Mouse (Mus musculus) small intestine, adult 2 months (tissue): Measurements from ENCODE around the gene Fsip1. TPM values are rescaled to one million over a fixed set of nuclear protein-coding genes. Genes with fewer than 3 reads are reported as not detected.
A peak's percentile ranks its signal among the peaks of the same experiment; 100 is the strongest.

Experiments used
- H3K27ac ChIP-seq: fragments of 200-500 bp; 2 replicates; pipeline ENCODE4 v1.5.1; 2012; ENCODE audit warnings: low read depth, low read length, control low read depth, inconsistent platforms; ENCODE audit not compliant: insufficient read depth
- H3K27me3 ChIP-seq: fragments of 200-500 bp; 2 replicates; pipeline ENCODE4 v1.6.1; 2012; ENCODE audit warnings: mild to moderate bottlenecking, moderate library complexity, low read length, inconsistent platforms; ENCODE audit not compliant: control insufficient read depth, insufficient read depth
- H3K36me3 ChIP-seq: fragments of 200-500 bp; 2 replicates; pipeline ENCODE4 v1.6.1; 2012; ENCODE audit warnings: mild to moderate bottlenecking, low read length, control low read depth, inconsistent platforms; ENCODE audit not compliant: control insufficient read depth, insufficient read depth
- H3K4me1 ChIP-seq: fragments of 200-500 bp; 2 replicates; pipeline ENCODE4 v1.6.1; 2012; ENCODE audit warnings: low read length, inconsistent platforms, mixed read lengths; ENCODE audit not compliant: control insufficient read depth, insufficient read depth, insufficient read length
- H3K4me3 ChIP-seq: fragments of 200-500 bp; 2 replicates; pipeline ENCODE4 v1.5.1; 2012; ENCODE audit warnings: low read depth, mild to moderate bottlenecking, control low read depth, inconsistent platforms, low read length, moderate library complexity
- CTCF ChIP-seq: fragments of 200-500 bp; IDR thresholded peaks from 2 replicates; pipeline ENCODE4 v1.5.1; 2012; ENCODE audit warnings: low read depth, mild to moderate bottlenecking, control low read depth, inconsistent platforms, low read length, moderate library complexity, mixed read lengths; ENCODE audit not compliant: insufficient replicate concordance, insufficient read length; ENCODE audit errors: extremely low read depth
- POLR2A ChIP-seq: fragments of 200-500 bp; IDR thresholded peaks from 2 replicates; pipeline ENCODE4 v1.6.1; 2012; ENCODE audit warnings: low read depth, mild to moderate bottlenecking, control low read depth, inconsistent platforms, low read length, moderate library complexity
- WGBS: fragments of 180-500 bp; shearing (Covaris S2); methylation state at CpG from one replicate; pipeline ENCODE4 v1.1.7; 2018; 5-methylcytosine and 5-hydroxymethylcytosine counted together
- polyA plus RNA-seq: library from polyadenylated mRNA; depleted of rRNA; stranded (reverse); fragments of >200 nt; gene quantifications from 2 replicates; pipeline ENCODE4 v1.2.3, GENCODE M21; 2012

The Fsip1 gene
- polyA plus RNA-seq, 1 experiment: 0.05 TPM

DNA sequence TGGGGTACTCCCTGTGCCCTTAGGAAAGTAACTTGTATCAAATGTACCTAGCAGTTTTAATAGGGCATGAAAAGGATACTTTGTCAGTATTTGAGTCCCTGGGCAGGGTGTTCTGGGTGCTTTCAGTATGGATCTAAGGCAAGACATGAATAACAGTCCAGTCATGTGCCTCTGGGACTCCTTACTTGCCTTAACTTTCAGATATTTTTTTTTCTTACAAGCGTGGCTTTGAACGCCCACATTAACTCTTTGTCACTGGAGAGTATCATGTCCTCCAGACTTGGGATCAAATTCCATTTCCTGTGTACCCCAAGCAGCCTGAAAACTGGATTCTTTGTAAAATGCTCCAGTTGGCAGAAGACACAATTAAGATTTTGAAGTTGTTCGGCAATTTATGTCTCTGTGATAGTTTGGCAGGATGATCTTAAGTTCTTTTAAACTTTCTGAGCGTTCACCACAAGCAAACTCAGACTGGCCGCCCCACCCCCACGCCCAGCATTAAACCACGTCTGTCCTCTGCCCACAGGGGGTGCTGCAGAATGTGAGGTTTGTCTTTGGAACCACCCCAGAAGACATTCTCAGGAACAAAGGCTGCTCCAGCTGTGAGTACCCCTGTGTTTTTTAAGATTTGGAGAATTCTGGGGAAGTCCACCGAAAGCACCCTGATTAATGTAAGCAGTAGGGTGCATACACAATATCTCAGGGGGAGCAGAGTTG, 142.8 kb downstream of the Fsip1 start:
- 61% methylated on average over 8 of the region's 8 CpGs for WGBS
- Histone ChIP-seq H3K27ac (no peak overlapping the region), H3K36me3 (peaks cover 11% of the 10 kb centered on the region), H3K27me3 (no peaks in the 10 kb centered on the region), H3K4me3 (peak overlapping the region; percentile 4; the same call in 1 of the 2 replicates), H3K4me1 (peaks cover 11% of the 10 kb centered on the region; the same call in 1 of the 2 replicates)
- TF ChIP-seq POLR2A (no peak), CTCF (0 out of 2 replicates have a peak, but pooled peaks have one; percentile 6)

DNA sequence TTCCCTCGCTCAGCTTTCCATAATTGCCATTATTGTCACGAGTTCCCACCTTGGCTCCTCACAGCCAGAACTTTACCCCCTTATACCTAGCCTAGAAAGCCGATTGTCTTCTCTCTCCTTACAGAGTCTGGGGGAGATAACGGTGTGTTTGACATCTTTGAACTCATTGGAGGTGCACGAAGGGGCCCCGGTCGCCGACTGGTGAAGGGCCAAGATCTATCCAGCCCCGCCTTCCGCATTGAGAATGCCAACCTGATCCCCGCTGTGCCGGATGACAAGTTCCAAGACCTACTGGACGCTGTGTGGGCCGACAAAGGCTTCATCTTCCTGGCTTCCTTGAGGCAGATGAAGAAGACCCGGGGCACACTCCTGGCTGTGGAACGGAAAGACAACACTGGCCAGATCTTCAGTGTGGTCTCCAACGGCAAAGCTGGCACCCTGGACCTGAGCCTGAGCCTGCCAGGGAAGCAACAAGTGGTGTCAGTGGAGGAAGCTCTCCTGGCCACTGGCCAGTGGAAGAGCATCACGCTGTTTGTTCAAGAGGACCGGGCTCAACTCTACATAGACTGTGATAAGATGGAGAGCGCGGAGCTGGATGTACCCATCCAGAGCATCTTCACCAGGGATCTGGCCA, 143.8 kb downstream of the Fsip1 start:
- Histone ChIP-seq H3K4me1 (peaks cover 11% of the 10 kb centered on the region; the same call in 1 of the 2 replicates), H3K27me3 (no peaks in the 10 kb centered on the region), H3K27ac (no peak overlapping the region), H3K4me3 (peak overlapping the region; percentile 60), H3K36me3 (peaks cover 6% of the 10 kb centered on the region; the same call in 1 of the 2 replicates)
- WGBS: 25% methylated on average over 21 of the region's 21 CpGs
- TF ChIP-seq CTCF (no peak), POLR2A (no peak)

DNA sequence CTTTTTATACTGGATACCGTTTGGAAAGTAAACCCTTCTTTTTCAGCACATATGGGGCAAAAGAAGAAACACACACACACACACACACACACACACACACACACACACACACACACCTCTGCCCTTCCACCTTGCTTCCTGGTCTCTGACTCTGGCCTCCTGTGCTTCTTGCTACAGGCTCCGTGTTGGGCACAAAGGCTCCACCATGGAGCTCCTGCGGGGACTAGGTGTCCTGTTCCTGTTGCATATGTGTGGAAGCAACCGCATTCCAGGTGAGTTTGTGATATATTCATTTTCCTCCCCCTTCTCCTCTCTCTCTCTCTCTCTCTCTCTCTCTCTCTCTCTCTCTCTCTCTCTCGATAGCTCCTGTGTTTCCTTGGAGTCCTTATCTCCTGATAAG, 144.3 kb downstream of the Fsip1 start:
- Histone ChIP-seq H3K4me3 (peak overlapping the region; percentile 60), H3K27ac (no peak overlapping the region), H3K4me1 (peaks cover 10% of the 10 kb centered on the region; the same call in 1 of the 2 replicates), H3K36me3 (peaks cover 3% of the 10 kb centered on the region; the same call in 1 of the 2 replicates), H3K27me3 (no peaks in the 10 kb centered on the region)
- WGBS: 4% methylated on average over 5 of the region's 5 CpGs
- TF ChIP-seq CTCF (no peak), POLR2A (no peak)

DNA sequence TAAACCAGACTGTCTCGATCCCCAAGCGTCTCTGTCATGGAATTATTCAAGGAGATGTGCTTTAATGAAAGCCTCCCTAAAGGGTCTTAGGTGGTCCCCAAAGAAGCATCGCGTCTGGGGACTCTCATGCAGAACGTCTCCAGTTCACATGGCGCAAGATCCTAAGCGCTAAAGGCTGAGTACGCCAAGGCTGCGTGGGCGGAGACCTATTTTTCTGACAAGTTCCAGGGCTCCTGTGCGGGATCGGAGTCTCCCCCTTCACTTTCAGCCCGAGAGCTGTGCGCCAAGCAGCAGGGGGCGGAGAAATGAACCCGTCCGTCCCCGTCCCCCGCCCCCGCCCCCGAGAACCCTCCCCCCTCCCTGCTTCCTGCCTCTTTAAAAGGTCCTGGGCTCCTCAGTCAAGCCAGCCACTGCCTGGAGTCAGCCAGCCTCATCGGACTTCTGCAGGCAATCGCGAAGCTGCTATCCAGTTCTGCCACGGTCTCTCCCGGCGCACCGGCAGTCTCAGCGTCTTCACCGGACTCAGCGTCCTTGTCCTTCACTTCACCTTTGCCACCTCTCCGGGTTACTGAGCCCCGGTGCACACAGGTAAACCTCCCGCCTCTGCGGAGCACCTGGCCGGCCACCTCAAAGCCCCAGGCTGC, 145.2 kb downstream of the Fsip1 start, which contains the start of gene Thbs1:
TSS of gene Thbs1 (plus strand) at position 389 of the 644 bp plus-strand sequence.
- TF ChIP-seq POLR2A: peak; percentile 93
- no peak for TF ChIP-seq CTCF
- H3K4me3 ChIP-seq: peak within 1 kb of the TSS; percentile 80
- H3K4me1 ChIP-seq: peaks cover 10% of the 10 kb centered on the region; the same call in 1 of the 2 replicates
- no peaks in the 10 kb centered on the region for H3K27me3 ChIP-seq
- H3K36me3 ChIP-seq: no peaks in the 10 kb centered on the region
- under 1% methylated on average over 36 of the region's 36 CpGs for WGBS
- peak within 1 kb of the TSS; percentile 64 for H3K27ac ChIP-seq

DNA sequence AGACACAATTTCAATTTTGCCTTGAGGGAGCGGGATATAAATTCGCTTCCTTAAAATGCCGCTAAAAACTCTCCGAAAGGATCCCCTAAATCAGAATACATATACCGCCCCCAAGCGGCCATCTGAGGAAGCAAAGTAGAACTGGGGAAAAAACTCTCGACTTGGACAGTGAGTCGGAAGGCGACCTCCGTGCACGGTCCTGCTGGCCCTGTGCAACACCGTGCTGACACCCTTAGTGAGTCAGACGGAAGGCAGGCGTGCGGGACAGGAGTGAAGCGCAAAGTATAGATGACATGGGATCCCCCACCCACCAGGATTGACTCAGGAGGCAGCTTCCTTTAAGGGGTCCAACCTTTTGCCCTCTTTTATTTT, 145.7 kb downstream of the Fsip1 start:
- no peaks in the 10 kb centered on the region for H3K27me3 ChIP-seq
- H3K36me3 ChIP-seq: no peaks in the 10 kb centered on the region
- H3K4me3 ChIP-seq: peak overlapping the region; percentile 80
- H3K27ac ChIP-seq: peak overlapping the region; percentile 61
- TF ChIP-seq CTCF: peak; percentile 63; the same call in 1 of the 2 replicates
- no peak for TF ChIP-seq POLR2A
- peaks cover 10% of the 10 kb centered on the region; the same call in 1 of the 2 replicates for H3K4me1 ChIP-seq
- WGBS: 1% methylated on average over 16 of the region's 16 CpGs

DNA sequence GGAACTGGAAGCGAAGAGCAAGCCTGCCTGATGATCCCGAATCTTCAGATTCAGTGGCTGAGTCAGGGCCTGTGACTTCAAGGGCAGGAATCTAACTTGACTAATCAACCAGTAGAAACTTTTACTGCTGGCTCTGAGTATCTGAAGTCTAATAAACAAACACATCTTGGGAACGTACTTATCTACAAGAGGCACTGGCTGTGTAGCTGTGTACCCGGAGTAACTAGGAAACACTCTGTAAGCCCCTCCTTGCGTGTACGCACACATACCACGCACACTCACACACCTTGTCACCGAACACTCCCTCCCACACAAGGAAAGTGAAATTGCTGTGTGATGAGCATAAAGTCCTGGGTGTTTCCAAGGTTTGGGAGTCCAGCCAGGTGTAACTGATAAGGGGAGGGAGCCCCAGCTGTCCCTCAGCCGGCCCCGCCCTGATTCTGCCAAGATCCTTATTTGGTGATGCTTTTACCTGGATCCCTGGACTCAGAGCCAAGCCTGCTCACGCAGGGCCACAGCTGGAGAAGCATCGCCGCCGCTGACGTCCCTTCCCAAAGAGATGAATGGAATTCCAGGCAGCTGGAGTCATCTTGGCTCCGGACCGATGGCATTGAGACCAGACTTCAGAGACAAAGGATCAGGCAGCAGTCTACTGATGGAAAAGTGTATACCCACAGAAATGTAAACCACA, 146.4 kb downstream of the Fsip1 start:
- no peak for TF ChIP-seq CTCF
- TF ChIP-seq POLR2A: no peak
- Histone ChIP-seq H3K27me3 (no peaks in the 10 kb centered on the region), H3K36me3 (no peaks in the 10 kb centered on the region), H3K27ac (peak overlapping the region; percentile 31), H3K4me3 (no peak overlapping the region; the same call in 1 of the 2 replicates), H3K4me1 (peaks cover 10% of the 10 kb centered on the region; the same call in 1 of the 2 replicates)
- WGBS: 15% methylated on average over 17 of the region's 17 CpGs
